Mouse (Mus musculus) right cerebral cortex, postnatal 25 days (tissue): ENCODE results near the gene Zcrb1.
"Not testable (repeated sequence)": the region's sequence is repeated elsewhere in the genome, so short reads cannot be mapped to it uniquely, and the experiment has no call there.

Source experiments
- DNase-seq: peaks from one replicate; pipeline ENCODE4 v3.0.0; 2022

The Zcrb1 gene

GRCm38 (mm10) chr15:93397826-93398698 is at the start of gene Zcrb1, which contains the start of gene Pphln1:
Zcrb1 (minus strand) TSS chr15:93398334.
Pphln1 (plus strand) TSS chr15:93398350.
- DNase-seq, result peak; percentile 90

- no peak for DNase-seq
Observed at GRCm38 (mm10) chr15:93443676-93444075, 45.5 kb upstream of the Zcrb1 start.

DNA sequence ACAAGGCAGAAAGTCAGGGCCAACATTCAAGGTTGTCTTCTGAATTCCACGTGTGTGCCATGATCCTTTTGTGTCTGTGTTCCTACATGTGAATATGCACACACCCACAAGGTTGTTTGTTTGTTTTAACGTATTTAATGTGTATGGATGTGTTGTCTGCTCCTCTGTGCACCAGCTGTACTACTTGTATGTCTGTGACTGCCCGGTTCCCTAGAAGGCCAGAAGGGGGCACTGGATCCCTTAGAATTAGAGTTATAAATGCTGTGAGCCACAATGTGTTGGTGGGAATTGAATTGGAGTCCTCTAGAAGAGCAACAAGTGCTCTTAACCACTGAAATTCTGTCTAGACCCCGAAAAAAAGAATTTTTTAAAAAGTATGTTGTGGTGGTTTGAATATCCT is 44.1 kb upstream of the Zcrb1 start:
- no peak for DNase-seq

GRCm38 (mm10) chr15:93438663-93439062 is 40.5 kb upstream of the Zcrb1 start:
- DNase-seq, result peak; percentile 47

DNA sequence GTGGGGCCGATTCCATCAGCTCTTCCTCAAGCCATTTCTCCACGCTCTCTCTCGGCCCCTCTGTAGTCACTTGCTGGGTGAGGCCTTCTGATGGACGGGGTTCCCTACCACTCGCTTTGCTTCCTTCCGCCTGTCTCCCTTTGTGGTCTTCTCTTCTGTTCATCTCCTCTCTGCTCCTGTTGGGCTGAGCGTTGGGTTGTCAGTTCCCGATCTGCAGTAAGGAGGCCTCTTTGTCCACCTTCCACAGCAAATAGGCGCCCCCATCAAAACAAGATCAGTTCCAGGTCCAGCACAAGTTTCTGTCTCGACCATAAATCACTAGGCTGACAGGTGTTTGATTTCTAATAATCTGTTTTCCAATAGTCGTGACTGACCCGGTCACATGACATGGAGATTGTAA is 37.9 kb upstream of the Zcrb1 start:
- DNase-seq, result no peak

DNA sequence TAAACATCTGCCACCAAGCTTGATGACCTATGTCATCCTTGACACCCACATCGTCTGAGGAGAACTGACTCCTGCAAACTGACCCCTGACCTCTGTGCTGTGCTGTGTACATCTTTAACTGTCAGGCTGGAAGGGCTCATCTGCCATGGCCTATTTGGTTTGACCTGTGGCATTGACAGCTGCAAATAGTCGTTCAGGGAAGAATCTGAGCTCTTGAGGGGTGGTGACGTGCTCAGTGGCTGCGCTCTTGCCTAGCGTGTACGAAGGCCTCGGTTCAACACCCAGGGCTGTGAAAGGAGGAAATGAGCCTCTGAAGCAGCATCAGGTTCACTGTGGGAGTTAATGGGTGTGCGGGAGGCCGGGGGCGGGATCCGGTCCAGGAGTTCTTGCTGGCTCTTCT is 35.7 kb upstream of the Zcrb1 start:
- DNase-seq, result no peak

GRCm38 (mm10) chr15:93422537-93422936 is 24.4 kb upstream of the Zcrb1 start:
- DNase-seq, result no peak

DNA sequence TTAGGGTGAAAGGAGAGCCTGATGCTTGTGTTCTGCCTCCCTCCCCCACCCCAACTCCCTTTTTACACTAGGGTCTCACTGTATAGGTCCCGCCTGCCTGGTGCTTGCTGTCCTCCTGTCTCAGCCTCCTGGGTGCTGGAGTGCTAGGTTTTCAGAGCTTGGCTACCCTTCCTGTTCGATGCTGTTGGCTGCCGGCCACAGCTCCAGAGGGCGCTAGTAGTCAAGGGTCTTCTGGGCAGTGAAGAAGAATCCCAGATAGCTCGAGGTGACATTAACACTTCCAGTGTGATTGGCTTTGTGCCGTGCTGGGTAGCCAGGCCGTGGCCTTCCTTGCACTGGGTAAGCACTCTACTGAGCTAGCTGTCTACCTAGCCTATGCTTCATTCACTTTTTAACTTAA is 22.5 kb upstream of the Zcrb1 start:
- DNase-seq, result no peak

GRCm38 (mm10) chr15:93416300-93416699 is 18.2 kb upstream of the Zcrb1 start:
- DNase-seq, result no peak

DNA sequence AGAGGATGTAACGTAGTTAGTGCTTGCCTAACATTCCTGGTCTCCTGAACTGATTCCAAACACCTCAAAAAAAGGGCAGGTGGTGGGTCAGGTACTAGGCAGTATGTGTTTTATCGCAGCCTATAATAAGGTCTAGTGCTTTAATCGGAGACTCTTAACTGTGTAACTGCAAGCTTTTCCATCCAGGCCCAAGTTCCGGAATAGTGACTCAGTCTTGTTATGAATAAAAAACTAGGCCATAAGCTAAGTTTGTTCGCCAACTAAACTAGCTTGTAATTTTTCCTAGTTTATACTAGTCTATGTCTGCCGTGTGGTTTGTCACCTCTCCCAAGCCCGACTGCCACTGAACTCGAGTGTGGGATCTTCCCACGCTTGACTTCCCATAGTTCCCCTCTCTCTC is 16.3 kb upstream of the Zcrb1 start:
- no peak for DNase-seq

DNA sequence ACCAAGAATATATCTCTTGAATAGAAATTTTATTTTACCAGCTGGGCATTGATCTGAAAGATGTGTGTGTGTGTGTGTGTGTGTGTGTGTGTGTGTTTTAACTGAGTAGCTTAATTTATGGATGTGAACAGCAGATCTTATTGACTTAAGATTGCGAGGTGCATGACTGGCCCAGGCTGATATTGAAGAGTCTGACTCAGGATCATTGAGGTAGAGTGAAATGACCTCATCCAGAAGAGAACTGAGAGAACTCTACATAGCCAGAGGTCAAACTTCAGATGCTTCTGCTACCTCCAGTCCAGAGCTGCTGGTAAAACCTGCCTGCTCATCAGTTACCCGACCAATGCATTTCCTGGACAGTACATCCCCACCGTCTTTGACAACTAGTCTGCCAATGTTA is 14.3 kb upstream of the Zcrb1 start:
- DNase-seq, result no peak

DNA sequence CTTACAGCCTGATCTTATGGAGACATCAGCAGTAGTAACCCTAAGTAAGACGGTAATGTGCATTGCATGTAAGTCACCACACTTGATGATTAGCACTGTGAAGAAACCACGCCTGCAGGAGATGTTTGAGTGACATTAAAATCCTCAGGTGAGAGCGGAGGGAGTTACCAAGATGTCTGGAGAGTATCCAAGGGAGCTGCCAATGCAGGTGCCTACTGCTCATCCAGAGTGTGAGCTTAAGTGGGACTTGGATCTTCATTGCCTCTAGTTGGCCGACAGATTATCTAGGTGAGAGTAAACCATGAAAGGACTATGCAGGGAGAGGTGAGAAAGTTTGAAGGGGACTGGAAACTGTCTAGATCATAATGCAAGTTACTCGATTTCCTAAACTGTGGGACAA is 8.4 kb upstream of the Zcrb1 start:
- DNase-seq, result no peak

- DNase-seq, result no peak
Observed at GRCm38 (mm10) chr15:93405446-93405986, 7.4 kb upstream of the Zcrb1 start.

- no peak for DNase-seq
Observed at GRCm38 (mm10) chr15:93404849-93405248, 6.7 kb upstream of the Zcrb1 start.

- DNase-seq, result no peak
Observed at GRCm38 (mm10) chr15:93402730-93403129, 4.6 kb upstream of the Zcrb1 start.

GRCm38 (mm10) chr15:93401446-93401845 is 3.3 kb upstream of the Zcrb1 start:
- DNase-seq, result no peak

DNA sequence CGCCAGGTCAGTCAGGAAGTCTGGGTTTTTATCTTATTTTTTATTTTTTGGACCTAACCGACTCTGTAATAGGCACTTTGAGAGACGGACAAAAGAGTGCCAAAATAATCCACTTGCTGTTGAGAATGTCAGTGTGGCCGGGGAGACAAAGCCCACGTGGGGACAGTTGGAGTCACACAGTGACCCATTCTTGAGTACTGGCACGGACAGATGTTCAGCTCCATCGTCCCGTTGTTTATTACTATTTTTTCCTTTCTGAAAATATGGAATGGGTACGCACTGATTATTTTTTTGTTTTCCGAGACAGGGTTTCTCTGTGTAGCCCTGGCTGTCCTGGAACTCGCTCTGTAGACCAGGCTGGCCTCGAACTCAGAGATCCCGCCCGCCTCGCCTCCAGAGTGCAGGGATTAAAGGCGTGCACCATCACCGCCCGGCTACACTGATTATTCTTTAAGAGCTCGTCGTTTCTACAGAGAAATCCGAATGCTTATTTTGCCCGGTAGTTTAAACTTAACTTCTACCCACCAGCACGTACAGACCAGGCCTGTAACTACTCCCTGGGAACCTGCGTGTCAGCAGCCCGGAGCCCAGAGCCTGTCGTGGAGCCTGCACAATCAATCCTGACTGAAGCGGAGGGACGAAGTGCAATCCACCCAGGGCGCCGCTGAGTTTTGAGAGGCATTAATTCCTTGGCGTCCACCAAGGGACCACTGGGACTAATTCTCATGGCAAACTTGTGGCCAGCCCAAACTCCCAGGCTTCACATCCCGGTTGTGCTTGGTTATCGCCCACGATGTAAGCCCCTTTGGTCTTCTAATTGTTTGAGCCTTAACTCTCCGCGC is 786 bp upstream of the Zcrb1 start:
- DNase-seq, result no peak

DNA sequence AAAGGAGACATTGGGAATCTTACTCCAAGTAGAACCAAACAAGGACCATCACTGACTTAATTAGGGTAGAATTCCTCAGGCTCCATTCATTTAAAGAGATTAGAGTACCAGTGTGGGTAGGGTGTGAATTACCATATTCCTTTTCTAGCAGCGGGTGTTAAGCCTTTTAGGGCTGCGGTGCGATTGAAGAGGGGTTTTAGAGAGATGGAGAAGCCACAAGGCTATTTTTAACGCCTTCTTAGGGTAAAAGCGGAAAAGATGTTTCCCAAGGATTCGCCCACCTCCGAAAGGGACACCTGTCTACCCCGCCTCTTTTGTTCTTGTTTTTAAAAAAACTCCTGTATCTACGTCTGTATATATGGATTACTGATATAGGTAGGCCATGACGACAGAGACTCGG is 865 bp downstream of the Zcrb1 start:
- DNase-seq, result peak; percentile 12

GRCm38 (mm10) chr15:93381337-93381736 is 16.8 kb downstream of the Zcrb1 start:
- no peak for DNase-seq

- DNase-seq, result no peak
Observed at GRCm38 (mm10) chr15:93379177-93379576, 19.0 kb downstream of the Zcrb1 start.

GRCm38 (mm10) chr15:93375696-93376095 is 22.4 kb downstream of the Zcrb1 start:
- DNase-seq, result no peak

GRCm38 (mm10) chr15:93372525-93373119 is 25.5 kb downstream of the Zcrb1 start:
- DNase-seq, result not testable (repeated sequence)

DNA sequence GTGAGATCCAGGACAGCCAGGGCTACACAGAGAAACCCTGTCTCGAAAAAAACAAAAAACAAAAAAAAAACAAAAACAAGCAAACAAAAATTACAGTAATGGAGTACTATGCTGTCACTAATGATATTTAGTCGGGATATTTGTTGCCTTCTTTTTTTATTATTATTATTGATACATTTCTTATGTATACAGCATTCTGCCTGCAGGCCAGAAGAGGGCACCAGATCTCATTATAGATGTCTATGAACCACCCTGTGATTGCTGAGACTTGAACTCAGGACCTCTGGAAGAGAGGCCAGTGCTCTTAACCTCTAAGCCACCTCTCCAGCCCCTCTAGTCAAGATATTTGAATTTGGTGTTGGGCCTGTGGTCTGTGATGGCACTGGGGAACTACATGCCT is 26.3 kb downstream of the Zcrb1 start:
- DNase-seq, result no peak
